Mouse (Mus musculus): ENCODE results near the gene Cpe. TPM values are rescaled to one million over a fixed set of nuclear protein-coding genes. Genes with fewer than 3 reads are reported as not detected.
"Not testable (repeated sequence)": the region's sequence is repeated elsewhere in the genome, so short reads cannot be mapped to it uniquely, and the experiment has no call there.

Cpe gene
- total RNA-seq, 2 experiments from 2014 or later = 182 to 200 TPM

DNA sequence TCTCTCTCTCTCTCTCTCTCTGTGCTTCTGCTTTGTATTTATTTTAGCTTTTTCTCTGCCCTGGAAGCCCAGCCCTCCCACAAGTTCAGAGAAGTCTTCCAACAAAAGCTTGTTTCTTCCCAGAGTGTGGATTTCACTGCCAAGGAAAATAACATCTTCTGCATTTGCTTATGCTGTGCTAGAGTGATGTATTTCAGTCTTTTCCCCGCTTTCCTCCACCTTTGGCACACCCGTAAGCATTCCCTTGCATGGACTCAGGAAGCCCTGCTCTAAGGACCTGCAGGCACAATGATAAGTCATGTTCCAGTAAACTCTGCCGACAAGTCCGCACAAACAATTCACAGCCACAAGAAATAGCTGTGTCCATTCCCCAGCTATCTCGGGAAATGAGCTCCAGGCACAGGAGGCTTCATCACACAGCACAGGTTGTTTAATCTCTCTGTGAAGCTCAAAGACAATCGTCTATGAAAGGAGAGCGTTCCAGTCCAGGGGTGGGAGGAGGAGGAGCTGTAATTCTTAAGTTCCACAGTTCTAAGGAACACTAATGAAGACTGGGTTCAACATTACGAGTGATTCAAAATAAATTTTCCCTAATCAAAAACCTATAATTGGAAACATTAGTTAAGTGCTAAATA is 17.8 kb downstream of the Cpe start:
- DNase-seq = peak; percentile 13

GRCm38 (mm10) chr8:64672920-64673319 is 19.9 kb downstream of the Cpe start:
- DNase-seq = no peak

DNA sequence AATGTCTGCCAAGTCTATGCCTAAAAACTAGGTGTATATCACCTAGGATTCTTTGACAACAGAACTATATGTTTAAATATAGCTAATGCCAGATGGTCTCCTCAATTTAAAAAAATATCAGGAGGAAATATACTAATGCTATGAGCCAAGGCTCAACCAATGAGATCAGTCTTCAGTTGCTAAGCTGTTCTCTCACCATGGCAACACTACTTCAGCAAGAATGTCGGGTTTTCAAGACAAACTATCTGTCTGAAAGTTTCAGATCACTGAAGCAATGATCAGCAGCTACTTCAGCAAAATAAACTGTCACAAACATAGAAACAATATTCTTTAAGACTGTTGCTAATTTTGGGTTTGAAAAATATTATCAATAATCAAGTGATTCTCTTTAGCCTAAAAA is 20.9 kb downstream of the Cpe start:
- no peak for DNase-seq

- not testable (repeated sequence) for DNase-seq
Measured at GRCm38 (mm10) chr8:64666305-64666704, 26.5 kb downstream of the Cpe start.

- DNase-seq = peak; percentile 22
Measured at GRCm38 (mm10) chr8:64665563-64665962, 27.3 kb downstream of the Cpe start.

- DNase-seq = no peak
Measured at GRCm38 (mm10) chr8:64664811-64665210, 28.0 kb downstream of the Cpe start.

- DNase-seq = no peak
Measured at GRCm38 (mm10) chr8:64664350-64664749, 28.5 kb downstream of the Cpe start.

DNA sequence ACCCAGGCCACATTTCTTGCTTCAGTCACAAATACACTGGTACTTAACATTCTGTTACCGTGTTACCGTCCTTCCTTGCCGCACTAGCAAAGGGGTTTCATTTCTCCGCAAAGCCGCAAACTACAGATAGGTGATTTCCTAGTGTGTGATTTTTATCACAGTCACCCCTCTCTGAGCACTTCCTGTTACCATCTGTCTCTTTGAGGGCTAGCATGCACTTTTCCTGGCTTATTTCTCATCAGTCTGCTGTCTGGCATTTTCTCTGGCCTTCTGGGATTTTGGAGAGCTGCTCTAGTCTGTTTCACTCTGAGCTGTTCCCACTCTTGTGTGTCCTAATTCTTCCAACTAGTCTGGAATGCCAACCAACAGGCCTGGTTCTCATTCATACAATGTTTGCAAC is 33.8 kb downstream of the Cpe start:
- DNase-seq = no peak

- DNase-seq = no peak
Measured at GRCm38 (mm10) chr8:64657980-64658401, 34.9 kb downstream of the Cpe start.

DNA sequence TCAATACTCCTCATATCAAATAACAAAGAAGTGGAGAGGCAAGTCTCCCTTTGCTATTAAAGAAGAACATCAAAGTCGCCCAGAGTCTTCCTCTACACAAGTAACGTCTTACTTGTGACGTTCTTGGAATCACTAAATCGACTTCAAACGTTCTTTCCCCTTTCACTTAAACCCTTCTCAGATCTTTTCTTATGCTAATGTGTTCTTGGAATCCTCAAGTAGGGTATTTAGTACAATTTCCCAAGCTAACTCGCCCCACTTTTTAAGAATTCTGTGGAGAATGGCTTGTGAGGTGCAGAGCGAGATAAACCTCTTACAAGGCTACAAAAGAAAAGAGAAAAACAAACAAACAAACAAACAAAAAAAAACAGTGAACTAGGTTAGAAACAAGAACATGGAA is 35.3 kb downstream of the Cpe start:
- no peak for DNase-seq

DNA sequence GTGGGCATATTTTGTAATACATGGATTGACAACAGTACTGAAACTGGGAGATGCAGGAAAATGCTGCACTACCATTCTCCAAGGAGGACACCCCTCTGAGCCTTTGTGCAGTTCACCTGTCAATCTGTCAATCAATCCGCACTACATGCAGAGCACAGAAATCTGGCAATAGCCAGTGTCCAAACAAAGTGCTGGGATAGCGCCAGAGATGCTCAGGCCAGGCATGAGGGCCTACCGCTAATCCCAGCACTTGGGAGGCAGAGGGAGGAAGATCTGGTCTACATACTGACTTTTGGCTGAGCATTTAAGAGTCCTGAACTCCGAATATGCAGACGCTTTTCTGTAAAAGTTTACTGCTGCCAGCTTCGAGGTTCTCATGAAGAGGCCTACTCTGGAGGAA is 37.0 kb downstream of the Cpe start:
- DNase-seq = no peak

GRCm38 (mm10) chr8:64655087-64655486 is 37.8 kb downstream of the Cpe start:
- DNase-seq = no peak

DNA sequence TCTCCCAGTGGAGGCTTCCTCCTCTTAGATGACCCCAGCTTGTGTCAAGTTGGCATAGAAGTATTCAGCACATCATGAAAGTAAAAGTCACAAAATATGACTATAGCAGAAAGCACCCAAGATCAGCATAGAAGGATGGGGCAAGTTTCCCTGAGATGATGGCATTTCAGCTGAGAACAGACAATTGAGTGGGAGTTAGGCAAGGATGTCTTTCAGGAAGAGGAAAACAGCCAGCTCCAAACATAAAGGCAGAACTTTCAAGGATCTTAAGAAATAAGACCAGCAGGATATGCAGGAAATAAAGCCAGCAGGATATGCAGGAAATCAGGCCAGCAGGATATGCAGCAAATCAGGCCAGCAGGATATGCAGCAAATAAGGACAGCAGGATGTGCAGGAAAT is 40.6 kb downstream of the Cpe start:
- no peak for DNase-seq

GRCm38 (mm10) chr8:64648063-64648462 is 44.8 kb downstream of the Cpe start:
- DNase-seq = no peak

- no peak for DNase-seq
Measured at GRCm38 (mm10) chr8:64647148-64647547, 45.7 kb downstream of the Cpe start.

GRCm38 (mm10) chr8:64646421-64646820 is 46.4 kb downstream of the Cpe start:
- no peak for DNase-seq

DNA sequence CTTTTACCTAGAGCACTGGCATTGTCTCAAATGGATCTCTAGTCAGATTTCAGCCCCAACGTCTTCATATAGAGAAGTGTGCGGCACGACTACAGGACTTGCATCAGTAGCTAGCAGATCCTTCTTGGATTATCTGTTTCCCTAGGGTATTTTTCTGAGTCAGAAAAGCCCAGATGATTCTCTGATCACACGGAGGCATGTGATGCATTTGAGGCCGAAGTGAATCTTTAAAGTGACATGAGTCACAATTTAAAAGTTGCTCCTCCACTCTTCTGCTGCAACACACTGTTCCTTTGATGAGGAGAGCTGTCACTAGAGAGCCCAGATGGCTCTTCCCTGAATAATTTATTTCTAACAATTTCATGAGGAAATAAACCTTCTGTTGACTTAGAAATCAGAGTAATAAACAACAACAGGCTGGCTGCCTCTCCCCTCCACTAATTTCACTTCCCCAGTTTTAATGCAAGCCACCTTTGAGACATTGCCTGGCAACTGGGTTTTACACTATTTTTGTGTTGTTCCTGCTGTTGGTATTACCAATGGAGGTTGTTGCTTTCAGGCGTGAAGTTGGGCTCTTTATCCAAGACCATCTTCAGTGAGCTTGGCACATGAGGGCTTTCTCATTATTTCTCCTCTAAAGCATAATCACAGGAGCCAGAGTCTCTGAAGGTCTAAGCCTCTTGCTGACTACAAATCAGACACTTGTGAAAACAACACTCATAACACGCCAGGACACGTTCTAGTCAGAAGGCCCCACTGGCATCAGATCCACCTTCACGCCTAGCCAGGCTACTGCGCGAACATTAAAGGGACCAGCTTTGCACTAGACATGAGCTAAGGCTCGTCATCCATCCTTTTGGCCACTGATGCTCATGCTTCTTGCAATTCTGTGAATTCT is 48.5 kb downstream of the Cpe start:
- DNase-seq = no peak

DNA sequence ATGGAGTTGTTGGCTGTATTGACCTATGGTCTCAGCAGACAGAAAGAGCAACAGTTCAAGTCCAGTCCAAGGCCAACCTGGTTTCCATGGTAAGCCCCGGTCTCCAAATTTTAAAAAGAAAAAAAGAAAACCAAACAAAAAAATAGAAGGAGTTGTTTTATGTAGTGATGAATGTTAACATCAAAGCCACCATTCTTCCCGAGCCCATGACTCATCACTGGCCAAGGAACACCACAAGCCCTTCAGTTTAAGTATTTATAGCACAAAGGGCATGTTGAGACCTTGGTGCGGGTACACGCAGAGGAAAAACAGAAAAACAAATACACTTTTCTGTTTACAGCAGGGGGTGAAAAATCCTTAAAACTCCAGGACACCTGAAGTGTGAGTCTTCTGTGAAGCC is 49.5 kb downstream of the Cpe start:
- DNase-seq = no peak

GRCm38 (mm10) chr8:64642799-64643198 is 50.1 kb downstream of the Cpe start:
- DNase-seq = no peak

GRCm38 (mm10) chr8:64640599-64640998 is 52.3 kb downstream of the Cpe start:
- no peak for DNase-seq

- no peak for DNase-seq
Measured at GRCm38 (mm10) chr8:64639676-64640075, 53.2 kb downstream of the Cpe start.

- no peak for DNase-seq
Measured at GRCm38 (mm10) chr8:64634901-64635300, 58.0 kb downstream of the Cpe start.

- DNase-seq = no peak
Measured at GRCm38 (mm10) chr8:64634131-64634865, 58.6 kb downstream of the Cpe start.
